Mouse (Mus musculus): Measurements from ENCODE around the gene Fam25c. TPM values are rescaled to one million over a fixed set of nuclear protein-coding genes. Genes with fewer than 3 reads are reported as not detected.

The Fam25c gene
- polyA plus RNA-seq, 1 experiment, result not detected

DNA sequence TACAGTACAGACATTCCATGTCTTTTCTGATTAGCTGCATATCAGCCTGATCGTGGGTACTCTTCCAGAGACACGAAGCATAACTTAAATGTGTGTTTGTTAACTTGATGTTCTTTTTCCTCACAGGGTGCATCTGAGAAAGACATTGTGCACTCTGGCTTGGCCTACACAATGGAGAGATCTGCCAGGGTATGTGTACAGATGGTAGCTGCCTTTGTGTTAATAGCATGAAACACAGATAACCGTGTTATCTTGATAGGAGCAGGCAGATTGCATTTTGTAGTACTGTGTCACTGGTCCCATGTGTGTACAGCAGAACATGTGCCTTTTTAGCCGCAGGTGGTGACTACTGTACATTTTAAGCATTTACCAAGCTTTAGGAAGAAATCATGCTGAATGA is 13.2 kb downstream of the Fam25c start:
- Histone ChIP-seq H3K4me3 (ENCODE audit: insufficient read depth, low read length) (no peak overlapping the region), H3K4me1 (ENCODE audit: control insufficient read depth, insufficient read depth, low read length) (no peaks in the 10 kb centered on the region), H3K27ac (ENCODE audit: insufficient read depth, low read length) (no peak overlapping the region)
- TF ChIP-seq CTCF (IDR thresholded peaks at IDR 0.05; ENCODE audit: extremely low read depth, insufficient read depth, low read length) (no peak), POLR2A (IDR thresholded peaks at IDR 0.05; ENCODE audit: extremely low read depth, insufficient read depth, low read length) (no peak)

DNA sequence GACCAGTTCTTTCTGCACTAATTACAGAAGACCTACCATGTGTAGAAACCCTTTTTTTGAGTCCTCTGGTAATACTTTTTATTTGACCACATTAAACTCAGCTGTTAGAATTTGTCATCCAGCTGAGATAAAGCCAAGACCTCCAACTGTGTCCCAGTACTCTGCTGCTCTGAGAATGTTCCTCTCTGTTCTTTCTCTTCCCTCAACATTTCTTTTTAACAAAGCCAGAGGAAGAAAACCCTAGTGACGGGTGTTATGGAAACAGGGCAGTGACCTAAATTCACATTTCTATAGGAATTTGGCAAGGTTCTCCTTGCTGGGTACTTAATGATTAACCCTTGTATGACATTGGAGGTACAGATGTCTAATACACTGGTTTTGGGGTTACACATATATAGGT is 15.8 kb downstream of the Fam25c start:
- no peak for TF ChIP-seq POLR2A (IDR thresholded peaks at IDR 0.05; ENCODE audit: extremely low read depth, insufficient read depth, low read length)
- TF ChIP-seq CTCF (IDR thresholded peaks at IDR 0.05; ENCODE audit: extremely low read depth, insufficient read depth, low read length), result no peak
- Histone ChIP-seq H3K4me3 (ENCODE audit: insufficient read depth, low read length) (no peak overlapping the region), H3K27ac (ENCODE audit: insufficient read depth, low read length) (no peak overlapping the region), H3K4me1 (ENCODE audit: control insufficient read depth, insufficient read depth, low read length) (no peaks in the 10 kb centered on the region)

DNA sequence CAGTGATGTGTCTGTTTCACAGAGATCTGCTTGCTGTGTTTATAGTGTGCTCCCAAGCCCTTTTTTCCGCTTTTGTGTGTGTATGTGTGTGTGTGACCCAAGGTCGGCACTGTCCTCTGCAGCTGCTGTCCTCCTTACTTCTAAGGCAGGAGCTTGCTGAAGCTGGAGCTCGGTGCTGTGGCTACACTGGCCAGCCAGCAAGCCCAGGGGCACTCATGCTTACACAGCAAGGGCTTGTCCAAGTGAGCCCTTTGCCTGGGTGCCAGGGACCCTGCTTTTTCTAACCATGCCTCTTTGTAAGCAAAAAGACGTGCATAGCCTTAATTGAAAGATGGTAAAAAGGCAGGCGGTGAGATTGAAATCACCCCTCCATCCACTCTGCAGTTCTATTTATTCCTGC is 22.8 kb downstream of the Fam25c start:
- TF ChIP-seq POLR2A (IDR thresholded peaks at IDR 0.05; ENCODE audit: extremely low read depth, insufficient read depth, low read length), result no peak
- TF ChIP-seq CTCF (IDR thresholded peaks at IDR 0.05; ENCODE audit: extremely low read depth, insufficient read depth, low read length), result no peak
- Histone ChIP-seq H3K4me3 (ENCODE audit: insufficient read depth, low read length) (no peak overlapping the region), H3K27ac (ENCODE audit: insufficient read depth, low read length) (0 out of 2 replicates have a peak overlapping the region, but pooled peaks have one; percentile 54), H3K4me1 (ENCODE audit: control insufficient read depth, insufficient read depth, low read length) (no peaks in the 10 kb centered on the region; the same call in 1 of the 2 replicates)

DNA sequence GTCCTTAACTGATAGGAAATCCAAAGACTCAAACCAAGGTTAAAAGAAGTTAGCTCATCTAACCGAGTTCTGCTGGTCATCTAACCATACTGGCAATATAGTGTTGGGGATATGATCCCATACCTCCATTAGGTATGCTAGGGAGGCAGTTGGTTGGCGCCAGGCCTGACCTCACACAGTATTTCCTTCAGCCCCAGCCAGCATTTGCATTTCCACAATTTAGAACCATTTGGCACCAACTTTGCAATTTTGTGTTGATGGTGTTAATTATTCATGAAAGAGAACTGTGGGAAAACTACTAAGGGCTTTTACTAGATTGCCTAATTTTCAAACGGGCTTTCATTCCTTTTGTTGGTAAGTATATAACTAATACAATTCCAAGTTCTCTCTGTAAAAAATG is 23.3 kb downstream of the Fam25c start:
- H3K27ac ChIP-seq (ENCODE audit: insufficient read depth, low read length), result 0 out of 2 replicates have a peak overlapping the region, but pooled peaks have one; percentile 12

DNA sequence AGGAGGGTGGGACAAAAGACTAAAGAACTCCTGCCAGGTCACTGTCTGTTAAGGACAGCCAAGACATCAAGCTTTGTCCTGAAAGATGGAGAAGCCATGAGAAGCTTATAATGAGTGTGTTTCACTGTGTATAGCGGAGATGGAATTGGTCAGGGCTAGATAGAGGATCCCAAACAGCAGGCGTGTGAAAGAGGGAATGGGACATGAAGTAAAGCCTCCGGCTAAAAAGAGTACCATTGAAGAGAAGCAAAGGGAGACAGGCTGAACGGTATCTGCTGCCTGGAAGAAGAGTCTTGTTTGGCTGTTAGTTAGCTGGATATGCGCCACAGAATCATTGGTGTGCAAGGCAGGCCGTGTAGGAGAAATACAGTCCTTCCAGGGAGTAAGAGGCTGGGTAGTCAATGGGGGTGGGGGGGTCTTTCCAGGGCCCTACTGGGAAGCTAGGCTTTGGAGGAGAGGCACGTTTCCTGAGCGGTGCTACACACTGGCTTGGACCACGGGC is 24.5 kb downstream of the Fam25c start:
- TF ChIP-seq POLR2A (IDR thresholded peaks at IDR 0.05; ENCODE audit: extremely low read depth, insufficient read depth, low read length), result no peak
- TF ChIP-seq CTCF (IDR thresholded peaks at IDR 0.05; ENCODE audit: extremely low read depth, insufficient read depth, low read length), result no peak
- Histone ChIP-seq H3K4me3 (ENCODE audit: insufficient read depth, low read length) (no peak overlapping the region), H3K4me1 (ENCODE audit: control insufficient read depth, insufficient read depth, low read length) (no peaks in the 10 kb centered on the region; the same call in 1 of the 2 replicates), H3K27ac (ENCODE audit: insufficient read depth, low read length) (no peak overlapping the region)

More for the DNA sequence above, 23.3 kb downstream of the Fam25c start:
- no peaks in the 10 kb centered on the region; the same call in 1 of the 2 replicates for H3K4me1 ChIP-seq (ENCODE audit: control insufficient read depth, insufficient read depth, low read length)
- no peak overlapping the region for H3K4me3 ChIP-seq (ENCODE audit: insufficient read depth, low read length)
- TF ChIP-seq POLR2A (IDR thresholded peaks at IDR 0.05; ENCODE audit: extremely low read depth, insufficient read depth, low read length) (no peak), CTCF (IDR thresholded peaks at IDR 0.05; ENCODE audit: extremely low read depth, insufficient read depth, low read length) (no peak)

DNA sequence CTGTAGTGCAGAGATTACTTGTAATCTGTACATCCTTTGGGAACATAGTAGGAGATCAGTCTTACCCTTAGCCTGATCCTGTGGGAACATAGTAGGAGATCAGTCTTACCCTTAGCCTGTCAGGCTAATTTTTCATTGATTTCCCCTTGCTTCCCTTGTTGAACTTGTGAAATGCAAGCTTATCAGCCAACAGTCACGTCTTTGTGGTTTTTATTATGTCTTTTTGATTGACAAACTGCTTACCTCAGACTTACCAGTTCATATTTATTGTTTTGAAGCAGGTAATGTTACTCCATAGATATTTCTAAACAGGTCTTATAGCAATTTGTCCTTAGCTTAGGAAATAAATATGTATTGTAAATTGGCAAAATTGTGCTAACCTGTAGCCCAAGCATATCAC is 27.6 kb downstream of the Fam25c start:
- TF ChIP-seq CTCF (IDR thresholded peaks at IDR 0.05; ENCODE audit: extremely low read depth, insufficient read depth, low read length) (no peak), POLR2A (IDR thresholded peaks at IDR 0.05; ENCODE audit: extremely low read depth, insufficient read depth, low read length) (no peak)
- Histone ChIP-seq H3K4me3 (ENCODE audit: insufficient read depth, low read length) (no peak overlapping the region), H3K27ac (ENCODE audit: insufficient read depth, low read length) (no peak overlapping the region), H3K4me1 (ENCODE audit: control insufficient read depth, insufficient read depth, low read length) (no peaks in the 10 kb centered on the region; the same call in 1 of the 2 replicates)

DNA sequence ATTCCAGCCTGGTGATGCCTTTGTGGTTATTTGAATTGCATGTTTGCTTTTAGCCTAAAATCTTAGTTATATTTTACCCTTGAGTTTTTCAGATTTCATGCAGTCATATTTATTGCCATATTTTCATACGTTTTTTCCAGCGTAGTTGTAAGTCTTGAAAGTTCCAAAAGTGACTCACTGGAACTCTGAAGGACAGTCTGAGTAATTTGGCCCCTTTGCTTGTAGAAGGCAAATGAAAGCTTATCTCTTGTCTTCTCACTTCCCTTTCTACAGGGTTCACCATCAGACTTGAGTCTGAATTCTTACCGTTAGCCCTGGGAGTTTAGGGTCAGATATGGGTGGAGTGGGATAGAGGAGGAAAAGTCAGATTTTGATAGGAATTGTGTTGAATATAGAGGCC is 28.6 kb downstream of the Fam25c start:
- Histone ChIP-seq H3K4me1 (ENCODE audit: control insufficient read depth, insufficient read depth, low read length) (no peaks in the 10 kb centered on the region; the same call in 1 of the 2 replicates), H3K4me3 (ENCODE audit: insufficient read depth, low read length) (no peak overlapping the region), H3K27ac (ENCODE audit: insufficient read depth, low read length) (no peak overlapping the region)
- TF ChIP-seq CTCF (IDR thresholded peaks at IDR 0.05; ENCODE audit: extremely low read depth, insufficient read depth, low read length) (no peak), POLR2A (IDR thresholded peaks at IDR 0.05; ENCODE audit: extremely low read depth, insufficient read depth, low read length) (no peak)

DNA sequence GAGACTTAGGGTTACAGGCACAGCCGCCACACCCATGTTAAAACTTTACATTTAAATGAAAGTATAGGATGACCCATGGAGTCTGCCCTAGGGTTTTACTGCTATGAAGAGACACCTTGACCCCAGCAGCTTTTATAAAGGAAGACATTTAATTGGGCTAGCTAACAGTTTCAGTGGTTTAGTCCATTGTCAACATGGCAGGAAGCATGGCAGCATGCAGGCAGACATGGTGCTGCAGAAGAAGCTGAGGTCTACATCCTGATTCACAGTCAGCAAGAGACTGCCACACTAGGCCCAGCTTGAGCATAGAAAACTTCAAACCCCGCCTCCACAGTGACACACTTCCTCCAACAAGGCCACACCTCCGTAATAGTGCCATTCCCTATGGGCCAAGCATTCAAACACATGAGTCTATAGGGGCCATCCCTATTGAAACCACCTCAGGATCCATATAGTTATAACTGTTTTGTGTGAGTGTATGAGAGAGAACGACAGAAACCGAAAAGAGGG is 31.6 kb downstream of the Fam25c start:
- TF ChIP-seq CTCF (IDR thresholded peaks at IDR 0.05; ENCODE audit: extremely low read depth, insufficient read depth, low read length), result no peak
- TF ChIP-seq POLR2A (IDR thresholded peaks at IDR 0.05; ENCODE audit: extremely low read depth, insufficient read depth, low read length), result no peak
- H3K4me3 ChIP-seq (ENCODE audit: insufficient read depth, low read length), result no peak overlapping the region
- no peak overlapping the region for H3K27ac ChIP-seq (ENCODE audit: insufficient read depth, low read length)
- H3K4me1 ChIP-seq (ENCODE audit: control insufficient read depth, insufficient read depth, low read length), result no peaks in the 10 kb centered on the region

DNA sequence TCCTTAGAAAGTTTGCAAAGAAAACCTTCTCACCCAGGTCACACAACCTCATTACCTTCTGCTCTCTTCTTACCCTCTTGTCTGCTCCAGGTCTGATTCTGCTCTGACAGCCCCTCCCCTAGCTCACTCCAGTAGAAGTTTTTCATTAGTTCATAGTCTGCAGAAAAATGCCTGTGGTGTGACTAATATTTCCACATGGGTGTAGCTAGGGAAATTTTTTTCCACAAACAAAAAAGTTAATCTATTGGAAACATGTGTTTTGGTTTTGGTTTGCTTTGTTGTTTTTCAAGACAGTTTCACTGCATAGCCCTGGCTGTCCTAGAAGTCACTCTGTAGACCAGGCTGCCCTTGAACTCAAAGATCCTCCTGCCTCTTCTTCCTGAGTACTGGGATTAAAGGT is 37.1 kb downstream of the Fam25c start:
- H3K27ac ChIP-seq (ENCODE audit: insufficient read depth, low read length), result no peak overlapping the region
- H3K4me1 ChIP-seq (ENCODE audit: control insufficient read depth, insufficient read depth, low read length), result peaks cover 2% of the 10 kb centered on the region
- TF ChIP-seq CTCF (IDR thresholded peaks at IDR 0.05; ENCODE audit: extremely low read depth, insufficient read depth, low read length) (no peak), POLR2A (IDR thresholded peaks at IDR 0.05; ENCODE audit: extremely low read depth, insufficient read depth, low read length) (no peak)
- H3K4me3 ChIP-seq (ENCODE audit: insufficient read depth, low read length), result no peak overlapping the region

DNA sequence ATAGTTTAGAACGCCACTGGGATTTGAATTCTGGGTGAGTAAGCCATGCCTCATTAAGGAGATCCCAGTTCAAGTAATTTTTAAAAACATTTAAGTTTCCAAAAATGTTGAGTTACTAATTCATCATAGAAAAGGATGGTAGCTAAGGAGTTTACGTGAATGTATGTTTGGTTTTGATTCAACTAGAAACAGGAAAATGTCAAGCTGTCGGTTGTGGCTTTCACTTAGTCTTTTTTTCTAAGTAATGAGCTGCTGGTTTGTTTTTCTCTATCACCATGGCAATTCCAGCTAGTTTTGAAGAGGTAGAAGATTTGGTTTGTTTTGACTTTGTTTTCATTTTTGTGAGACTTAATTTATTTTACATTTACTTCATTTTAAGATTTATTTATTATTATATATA is 37.8 kb downstream of the Fam25c start:
- Histone ChIP-seq H3K27ac (ENCODE audit: insufficient read depth, low read length) (no peak overlapping the region), H3K4me3 (ENCODE audit: insufficient read depth, low read length) (no peak overlapping the region), H3K4me1 (ENCODE audit: control insufficient read depth, insufficient read depth, low read length) (peaks cover 3% of the 10 kb centered on the region)
- TF ChIP-seq CTCF (IDR thresholded peaks at IDR 0.05; ENCODE audit: extremely low read depth, insufficient read depth, low read length) (no peak), POLR2A (IDR thresholded peaks at IDR 0.05; ENCODE audit: extremely low read depth, insufficient read depth, low read length) (no peak)

Data from cortical plate, adult 2 months (tissue).